Mouse (Mus musculus) lung, adult 18-20 months (tissue): ENCODE data around the gene Hebp2.

ENCODE experiments used
- DNase-seq, 2 experiments: peaks; one replicate each; pipeline ENCODE4 v3.0.0; 2022; ENCODE audit warnings: mixed read lengths in 2 of 2

The Hebp2 gene

GRCm38 (mm10) chr10:18507869-18508473 is 37.9 kb downstream of the Hebp2 start:
- DNase-seq = no peak

GRCm38 (mm10) chr10:18506501-18506946 is 39.4 kb downstream of the Hebp2 start:
- no peak for DNase-seq

DNA sequence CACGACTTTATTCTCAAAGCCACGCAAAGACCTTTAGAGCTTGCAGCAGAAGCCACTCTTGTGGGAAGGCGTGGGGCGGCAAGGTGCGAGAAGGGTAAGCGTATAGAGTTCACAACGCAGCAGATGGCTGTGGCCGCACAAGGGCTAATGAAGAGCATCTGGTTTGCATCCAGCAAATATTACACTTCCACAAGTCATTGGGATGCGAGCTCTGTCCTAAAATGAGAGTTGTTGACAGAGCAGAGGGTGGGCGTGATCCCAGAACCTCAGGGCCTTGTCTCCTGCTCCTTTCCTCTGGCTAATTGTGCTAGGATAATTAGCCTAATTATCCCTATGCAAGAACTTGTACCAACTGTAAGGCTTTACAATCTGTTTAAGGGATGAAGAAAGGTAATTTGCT is 40.2 kb downstream of the Hebp2 start:
- no peak for DNase-seq

- DNase-seq = no peak
Measured at GRCm38 (mm10) chr10:18501997-18502396, 43.9 kb downstream of the Hebp2 start.

DNA sequence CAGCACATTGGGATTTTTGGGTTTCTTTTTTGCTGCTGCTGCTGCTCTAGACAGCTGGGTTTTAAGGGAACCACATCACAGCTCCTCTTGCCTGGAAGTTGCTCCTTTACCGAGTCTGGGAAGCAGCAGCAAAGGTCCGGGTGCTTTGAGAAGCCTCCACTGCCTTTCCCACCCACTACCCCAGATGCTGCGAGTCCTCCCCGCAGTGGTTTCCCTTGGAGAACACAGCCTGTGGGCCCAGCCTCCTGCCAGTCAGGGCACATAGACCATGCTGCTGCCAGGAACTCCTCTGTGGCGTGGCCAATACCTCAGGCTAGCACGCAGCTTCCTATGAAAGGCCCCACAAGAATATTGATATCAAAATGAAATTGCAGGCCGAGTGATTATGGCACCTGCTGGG is 48.8 kb downstream of the Hebp2 start:
- no peak for DNase-seq

DNA sequence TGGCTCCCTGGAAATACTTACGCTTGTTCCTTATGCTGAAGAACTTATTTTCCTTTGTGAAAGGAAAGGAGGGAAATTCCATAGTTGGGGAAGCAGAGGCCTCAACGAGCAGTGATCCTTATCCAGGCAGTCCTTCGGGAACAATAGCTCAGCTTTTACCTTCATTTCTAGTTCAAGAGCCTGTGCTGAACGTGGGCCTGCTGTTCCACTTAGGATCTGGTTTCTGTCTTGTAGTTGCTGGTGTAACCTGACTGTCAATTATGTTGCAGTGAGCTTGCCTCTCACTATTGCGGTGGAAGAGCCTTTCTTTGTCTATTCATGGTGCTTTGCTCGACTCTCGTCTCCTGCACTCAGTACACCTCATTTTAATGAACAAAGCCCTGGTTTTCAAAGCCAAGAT is 51.6 kb downstream of the Hebp2 start:
- DNase-seq = no peak

GRCm38 (mm10) chr10:18493010-18493894 is 52.6 kb downstream of the Hebp2 start:
- DNase-seq = no peak

GRCm38 (mm10) chr10:18491952-18492351 is 53.9 kb downstream of the Hebp2 start:
- DNase-seq = no peak

DNA sequence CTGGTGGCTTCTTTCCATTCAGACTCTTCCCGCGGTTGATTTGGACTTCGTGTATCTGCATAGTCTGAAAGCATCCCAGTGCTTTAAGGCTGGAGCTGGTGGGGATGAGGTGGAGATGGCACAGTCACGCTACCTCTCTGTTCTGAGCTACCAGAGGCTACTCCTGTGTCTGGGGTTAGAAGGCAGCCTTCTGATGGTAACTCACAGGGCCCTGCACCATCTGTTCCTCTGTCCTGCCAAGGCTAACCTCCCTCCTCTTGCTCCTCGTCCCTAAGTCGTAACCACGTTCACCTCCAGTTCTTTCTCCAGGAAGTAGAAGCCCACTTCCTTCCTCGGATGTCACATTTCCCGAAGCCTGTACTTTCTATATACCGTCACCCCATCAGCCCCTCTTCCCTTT is 55.9 kb downstream of the Hebp2 start:
- no peak for DNase-seq
